Comparison of ENCODE assay signal across 8 mouse cellular contexts in the genomic region with DNA sequence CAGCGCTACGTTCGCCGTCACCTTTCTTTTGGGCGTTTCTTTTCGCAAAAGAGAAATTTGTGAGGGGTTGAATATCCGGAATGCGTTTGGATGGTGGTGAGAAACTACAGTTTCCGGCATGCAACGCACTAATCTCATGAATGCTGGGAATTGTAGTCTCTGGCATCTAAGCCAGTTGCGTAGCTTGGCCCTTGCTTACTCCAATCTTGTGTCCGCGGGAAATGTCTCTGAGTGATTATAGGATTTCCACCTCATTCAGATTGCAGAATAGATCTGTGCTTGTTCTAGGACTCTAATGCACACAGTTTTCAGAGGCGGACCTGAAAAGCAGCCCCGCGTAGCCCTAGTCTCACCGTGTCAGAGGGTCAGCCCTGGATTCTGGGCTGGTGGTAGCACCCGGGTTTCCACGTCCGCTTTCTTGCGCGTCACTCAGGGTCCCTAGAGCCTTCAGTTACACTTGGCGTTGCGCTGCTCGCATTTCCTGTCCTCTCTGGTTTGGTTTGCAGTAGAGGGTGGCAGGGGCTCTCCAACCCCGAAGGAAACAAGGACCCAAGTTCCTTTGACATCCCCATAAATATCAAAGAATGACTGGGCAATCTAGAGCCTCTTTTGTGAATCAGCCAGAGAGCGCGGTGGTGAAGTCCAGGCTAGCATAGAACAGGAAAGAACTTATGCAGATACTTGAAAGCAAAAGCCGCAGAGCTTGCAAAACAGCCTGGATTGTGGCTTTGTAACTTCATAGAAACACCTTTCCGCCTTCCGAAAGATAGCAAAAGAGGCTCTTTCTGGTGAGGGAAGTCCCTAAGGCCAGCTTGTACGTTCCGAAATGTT. TPM values are rescaled to one million over a fixed set of nuclear protein-coding genes. Genes with fewer than 3 reads are reported as not detected.
DNase-seq lines count a peak whose midpoint lies in the region; ATAC-seq and TF ChIP-seq lines count a peak whose summit lies in the region.

No protein-coding gene starts in this region.

- peak overlapping the region; percentile 76 for H3K4me2 ChIP-seq in heart, embryonic 14.5 days (ENCODE audit: low read length)

- peak overlapping the region; percentile 84 for H3K9ac ChIP-seq in heart, embryonic 14.5 days (ENCODE audit: low read length)

- no peaks in the 10 kb centered on the region for H3K27me3 ChIP-seq in heart, embryonic 14.5 days (ENCODE audit: control insufficient read depth, insufficient read depth, low read length)

- peak overlapping the region; percentile 96 for H3K27ac ChIP-seq in embryonic fibroblast, embryonic 13.5 days (ENCODE audit: insufficient read depth, low read length)
- peak overlapping the region; percentile 97 to 99 for H3K27ac ChIP-seq in heart, embryonic 14.5 days (replicated peaks in 1 of 2; ENCODE audit: control insufficient read depth in 1 of 2, insufficient read depth in 1 of 2, low read depth in 2 of 2, low read length in 2 of 2)

- no peaks in the 10 kb centered on the region for H3K9me3 ChIP-seq in heart, embryonic 14.5 days (ENCODE audit: control insufficient read depth, low read length)

- TF ChIP-seq CTCF in embryonic fibroblast, embryonic 13.5 days (IDR thresholded peaks at IDR 0.05; ENCODE audit: borderline replicate concordance, insufficient read depth, low read length) = no peak

- peaks cover 12% of the 10 kb centered on the region for H3K4me1 ChIP-seq in embryonic fibroblast, embryonic 13.5 days (ENCODE audit: control insufficient read depth, insufficient read depth, low read length)
- H3K4me1 ChIP-seq in heart, embryonic 14.5 days (ENCODE audit: control insufficient read depth in 2 of 2, insufficient read depth in 2 of 2, low read length in 2 of 2) = peaks cover 4 to 38% of the 10 kb centered on the region in 2 experiments

- TF ChIP-seq POLR2A in embryonic fibroblast, embryonic 13.5 days (IDR thresholded peaks at IDR 0.05; ENCODE audit: low read depth, low read length) = peak; percentile 78

- ATAC-seq in cerebellum, adult (ENCODE audit: insufficient number of reproducible peaks, low FRiP score, low TSS enrichment) = peak; percentile 81
- peak; percentile 80 for ATAC-seq in heart, embryonic 14.5 days (ENCODE audit: insufficient number of reproducible peaks, insufficient read depth, low FRiP score, low read depth)
- ATAC-seq in megakaryocyte-erythroid progenitor cell, adult 5-6 weeks (replicated peaks; ENCODE audit: low FRiP score, low TSS enrichment, poor library complexity, severe bottlenecking) = peak; percentile 77

- H3K36me3 ChIP-seq in heart, embryonic 14.5 days (ENCODE audit: control insufficient read depth, insufficient read depth, low read length) = peaks cover 29% of the 10 kb centered on the region

- H3K4me3 ChIP-seq in embryonic fibroblast, embryonic 13.5 days (ENCODE audit: insufficient read depth, low read length) = peak overlapping the region; percentile 69
- peak overlapping the region; percentile 85 to 94 for H3K4me3 ChIP-seq in heart, embryonic 14.5 days (ENCODE audit: control insufficient read depth in 1 of 2, insufficient read depth in 1 of 2, low read depth in 1 of 2, low read length in 2 of 2)

- 4% methylated on average over 33 of the region's 33 CpGs for WGBS in heart, embryonic 14.5 days

- no peak for DNase-seq in cerebellum, adult 9-10 months
- peak; percentile 91 for DNase-seq in T-cell, adult 2 months (ENCODE audit: low spot score)
- peak; percentile 77 to 85 for DNase-seq in kidney, postnatal 4 days
- DNase-seq in skeletal muscle tissue, adult 2 months (ENCODE audit: low read depth, low spot score) = peak; percentile 88

RNA-seq across cellular contexts. Expression of a gene that starts 0.5 kb away (rescaled TPM):
- 1.1 and 1.9 TPM in 2 replicates for polyA plus RNA-seq in embryonic fibroblast, embryonic 13.5 days (2011; ENCODE audit: insufficient read length, low read depth, missing spikeins)
- 1.5 and 1.6 TPM in 2 replicates for polyA plus RNA-seq in heart, embryonic 14.5 days (2014; fragmentation: Nextera tagmentation; extraction: Ambion mirVana)
- total RNA-seq in megakaryocyte-erythroid progenitor cell, adult 5-6 weeks (2014; fragmentation: Nextera tagmentation) = 2.3 and 3.3 TPM in 2 replicates
- 0.42 and 1.8 TPM in 2 replicates for total RNA-seq in megakaryocyte-erythroid progenitor cell, adult 5-6 weeks (2017)

RNA-seq across cellular contexts. Expression of a gene that starts 0.8 kb away (rescaled TPM):
- polyA plus RNA-seq in embryonic fibroblast, embryonic 13.5 days (2011; ENCODE audit: insufficient read length, low read depth, missing spikeins) = 1,488 and 1,495 TPM in 2 replicates
- polyA plus RNA-seq in heart, embryonic 14.5 days (2014; fragmentation: Nextera tagmentation; extraction: Ambion mirVana) = 317 and 318 TPM in 2 replicates
- 208 and 247 TPM in 2 replicates for total RNA-seq in megakaryocyte-erythroid progenitor cell, adult 5-6 weeks (2014; fragmentation: Nextera tagmentation)
- total RNA-seq in megakaryocyte-erythroid progenitor cell, adult 5-6 weeks (2017) = 568 and 595 TPM in 2 replicates

RNA-seq across cellular contexts. Expression of a gene that starts 57.6 kb away (rescaled TPM):
- polyA plus RNA-seq in embryonic fibroblast, embryonic 13.5 days (2011; ENCODE audit: insufficient read length, low read depth, missing spikeins) = 2.1 and 7.6 TPM in 2 replicates
- polyA plus RNA-seq in heart, embryonic 14.5 days (2014; fragmentation: Nextera tagmentation; extraction: Ambion mirVana) = not detected in 2 replicates
- total RNA-seq in megakaryocyte-erythroid progenitor cell, adult 5-6 weeks (2014; fragmentation: Nextera tagmentation) = not detected in 2 replicates
- 1.6 TPM in 1 of 2 replicates, not detected in the other for total RNA-seq in megakaryocyte-erythroid progenitor cell, adult 5-6 weeks (2017)
